ENCODE assay signal across 10 mouse cellular contexts in the genomic region with DNA sequence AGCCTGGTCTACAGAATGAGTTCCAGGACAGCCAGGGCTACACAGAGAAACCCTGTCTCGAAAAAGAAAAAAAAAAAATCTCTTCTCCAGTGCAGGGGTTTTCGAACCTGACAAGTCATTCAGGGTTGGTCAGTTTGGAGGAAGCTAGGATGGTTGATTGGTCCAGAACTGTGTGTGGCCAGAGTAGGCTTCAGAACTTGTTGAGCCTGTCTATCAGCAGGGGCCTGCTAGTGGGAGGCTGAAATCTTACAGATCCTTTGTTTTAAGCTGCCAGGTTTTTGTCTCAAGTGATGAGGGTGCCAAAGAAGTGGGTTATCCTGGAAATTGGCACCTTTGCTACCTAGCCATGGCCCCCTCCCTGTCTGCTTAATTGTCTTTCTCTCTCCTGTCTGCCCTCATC. TPM values are rescaled to one million over a fixed set of nuclear protein-coding genes. Genes with fewer than 3 reads are reported as not detected.
DNase-seq lines count a peak whose midpoint lies in the region; TF ChIP-seq lines count a peak whose summit lies in the region.
"Had no signal": no experiment of that assay in that cellular context is flagged by ENCODE, and none has a peak within 500 bp of the region (broad histone marks: within the 10 kb centered on the region; RNA-seq: fewer than 3 reads in every experiment).

No protein-coding gene starts in this region.

- H3K36me3 ChIP-seq in kidney, adult 2 months (ENCODE audit: control insufficient read depth, insufficient read depth, low read length): peaks cover 2% of the 10 kb centered on the region; the same call in 1 of the 2 replicates
- H3K36me3 ChIP-seq in erythroblast, embryonic 14.5 days (ENCODE audit: control insufficient read depth): peaks cover 76% of the 10 kb centered on the region
- H3K36me3 ChIP-seq: embryonic facial prominence, embryonic 12.5 days; neural tube, embryonic 12.5 days had no signal

- H3K27ac ChIP-seq in kidney, adult 2 months (ENCODE audit: insufficient read depth, low read depth, low read length): peak overlapping the region; percentile 86
- H3K27ac ChIP-seq: embryonic facial prominence, embryonic 12.5 days; neural tube, embryonic 12.5 days had no signal

- no peaks in the 10 kb centered on the region for H3K27me3 ChIP-seq in kidney, adult 2 months (replicated peaks; ENCODE audit: control insufficient read depth, insufficient read depth, low read length)
- no peaks in the 10 kb centered on the region for H3K27me3 ChIP-seq in erythroblast, embryonic 14.5 days (ENCODE audit: control insufficient read depth)

- H3K9me3 ChIP-seq in erythroblast, embryonic 14.5 days (ENCODE audit: control insufficient read depth, low read length): no peaks in the 10 kb centered on the region
- H3K9me3 ChIP-seq: embryonic facial prominence, embryonic 12.5 days; neural tube, embryonic 12.5 days had no signal

- peak; percentile 36 for DNase-seq in kidney, adult 2 months
- DNase-seq in kidney, postnatal 25 days: no peak
- DNase-seq in retina, postnatal 1 day: peak; percentile 60
- DNase-seq in retina, embryonic 14.5 days (ENCODE audit: low spot score): no peak
- DNase-seq in thymus, postnatal 25 days: no peak
- no peak for DNase-seq in adrenal gland, postnatal 25 days
- DNase-seq: cerebellum, adult 18-20 months had no signal

- H3K4me1 ChIP-seq in kidney, adult 2 months (ENCODE audit: control insufficient read depth, insufficient read depth, low read length): peaks cover 4% of the 10 kb centered on the region; the same call in 1 of the 2 replicates
- H3K4me1 ChIP-seq in erythroblast, embryonic 14.5 days (ENCODE audit: control insufficient read depth): peaks cover 38% of the 10 kb centered on the region
- H3K4me1 ChIP-seq: embryonic facial prominence, embryonic 12.5 days; neural tube, embryonic 12.5 days had no signal

- 49% methylated on average over 2 of the region's 2 CpGs for WGBS in kidney, adult 2 months

- no peak for TF ChIP-seq CTCF in kidney, adult 2 months (conservative IDR thresholded peaks at IDR 0.05; ENCODE audit: insufficient read depth, insufficient read length, low read depth, low read length)

- TF ChIP-seq POLR2A in kidney, adult 2 months (IDR thresholded peaks at IDR 0.05; ENCODE audit: low read depth, low read length): no peak

- H3K4me3 ChIP-seq in kidney, adult 2 months (ENCODE audit: insufficient read depth, low read depth, low read length): peak overlapping the region; percentile 21
- H3K4me3 ChIP-seq in erythroblast, embryonic 14.5 days (replicated peaks): peak overlapping the region; percentile 79
- H3K4me3 ChIP-seq: embryonic facial prominence, embryonic 12.5 days; neural tube, embryonic 12.5 days had no signal

RNA-seq across cellular contexts. Expression of a gene that starts 3.0 kb away (rescaled TPM):
- 1,535 and 1,611 TPM in 2 replicates for polyA plus RNA-seq in kidney, adult 2 months (2012; rRNA removed)
- 122 and 268 TPM in 2 replicates for polyA plus RNA-seq in erythroblast, embryonic 14.5 days (2012)
- total RNA-seq in adrenal gland, postnatal 25 days (2021): 33.1 and 41.1 TPM in 2 replicates

RNA-seq across cellular contexts. Expression of a gene that starts 25.8 kb away (rescaled TPM):
- polyA plus RNA-seq in kidney, adult 2 months (2012; rRNA removed): 359 and 491 TPM in 2 replicates
- polyA plus RNA-seq in erythroblast, embryonic 14.5 days (2012): 0.10 and 0.23 TPM in 2 replicates
- total RNA-seq in adrenal gland, postnatal 25 days (2021): 710 and 875 TPM in 2 replicates

Comparison
In these comparisons a context has a peak if more than half of its experiments do, and no peak if none do; other contexts are left out.
1. DNase-seq: peak in kidney, adult 2 months (single experiment) and retina, postnatal 1 day (single experiment); none in kidney, postnatal 25 days (0 of 2), retina, embryonic 14.5 days (single experiment), thymus, postnatal 25 days (single experiment) and adrenal gland, postnatal 25 days (single experiment).
2. RNA of a gene that starts 25.8 kb away (polyA plus RNA-seq): 359 to 491 TPM in kidney, adult 2 months; 0.10 to 0.23 TPM in erythroblast, embryonic 14.5 days; every median in the first group is over 100 times any median in the second.